Mouse (Mus musculus) urinary bladder, postnatal 14 days (tissue): Measurements from ENCODE around the gene Bicdl2.

Experiments
- DNase-seq: peaks from one replicate; pipeline ENCODE4 v3.0.0; 2021; ENCODE audit warnings: low spot score

The Bicdl2 gene

GRCm38 (mm10) chr17:23660117-23660875, at the start of gene Bicdl2:
Gene Bicdl2 (plus strand): TSS chr17:23660506.
- DNase-seq = peak; percentile 87

GRCm38 (mm10) chr17:23617087-23617486, 43.2 kb upstream of the Bicdl2 start:
- DNase-seq = no peak

GRCm38 (mm10) chr17:23620351-23620750, 40.0 kb upstream of the Bicdl2 start:
- DNase-seq = no peak

GRCm38 (mm10) chr17:23627813-23628212, 32.5 kb upstream of the Bicdl2 start:
- DNase-seq = no peak

GRCm38 (mm10) chr17:23630195-23631020, 29.9 kb upstream of the Bicdl2 start:
- peak; percentile 81 for DNase-seq

- DNase-seq = no peak
Measured at GRCm38 (mm10) chr17:23631241-23631640, 29.1 kb upstream of the Bicdl2 start.

GRCm38 (mm10) chr17:23644613-23645495, 15.5 kb upstream of the Bicdl2 start, which contains the start of gene Mmp25:
Gene Mmp25 (minus strand): TSS chr17:23645277.
- no peak for DNase-seq

GRCm38 (mm10) chr17:23645894-23646293, 14.4 kb upstream of the Bicdl2 start:
- DNase-seq = no peak

DNA sequence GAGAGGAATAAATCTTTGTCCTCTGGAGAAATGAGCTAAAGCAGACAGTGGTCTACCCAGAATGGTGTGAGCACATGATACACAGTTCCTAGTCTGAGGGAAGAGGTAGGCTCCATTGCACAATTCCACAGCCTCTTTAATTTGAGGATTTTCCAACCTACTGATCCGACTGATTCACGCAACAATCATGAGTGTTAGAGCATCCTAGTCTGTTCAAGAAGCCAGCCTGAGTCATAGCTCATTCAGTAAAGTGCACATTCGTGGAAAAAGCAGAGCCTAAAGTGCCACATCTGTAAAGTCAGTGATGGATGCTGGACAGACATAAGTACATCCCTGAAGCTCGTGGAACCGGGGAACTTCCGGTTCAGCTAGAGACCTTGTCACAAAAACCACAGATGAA, 8.9 kb upstream of the Bicdl2 start:
- DNase-seq = no peak

DNA sequence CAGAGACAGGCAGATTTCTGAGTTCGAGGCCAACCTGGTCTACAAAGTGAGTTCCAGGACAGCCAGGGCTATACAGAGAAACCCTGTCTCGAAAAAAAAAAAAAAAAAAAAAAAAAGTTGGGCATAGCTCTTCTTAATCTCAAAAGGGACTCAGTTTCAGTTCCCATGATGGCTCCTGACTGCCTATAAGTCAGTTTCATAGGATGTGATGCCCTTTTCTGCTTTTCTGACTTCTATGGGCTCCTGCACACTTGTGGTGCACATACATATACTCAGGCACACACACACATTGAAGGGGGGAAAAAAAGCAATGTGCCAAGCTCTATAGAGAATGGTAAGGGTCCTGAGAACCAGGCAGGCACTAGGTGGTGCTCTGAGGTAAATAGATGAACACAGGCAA, 7.0 kb upstream of the Bicdl2 start:
- no peak for DNase-seq

- DNase-seq = no peak
Measured at GRCm38 (mm10) chr17:23654001-23654400, 6.3 kb upstream of the Bicdl2 start.

- DNase-seq = no peak
Measured at GRCm38 (mm10) chr17:23654410-23654809, 5.9 kb upstream of the Bicdl2 start.

DNA sequence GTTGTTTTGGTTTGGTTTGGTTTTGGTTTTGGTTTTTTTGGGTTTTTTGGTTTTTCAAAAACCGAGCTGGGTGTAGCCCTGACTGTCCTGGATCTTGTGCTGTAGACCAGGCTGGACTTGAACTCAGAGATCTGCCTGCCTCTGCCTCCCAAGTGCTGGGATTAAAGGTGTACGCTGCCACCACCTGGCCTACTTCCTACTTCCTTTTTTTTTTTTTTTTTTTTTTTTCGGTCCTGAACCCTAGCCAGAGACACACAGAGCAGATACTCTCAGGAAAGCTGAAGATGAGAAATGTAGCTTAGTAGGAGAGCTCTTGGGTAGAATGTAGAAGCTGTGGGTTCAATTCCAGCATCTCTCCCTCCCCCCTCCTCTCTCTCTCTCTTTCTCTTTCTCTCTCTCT, 1.9 kb upstream of the Bicdl2 start:
- no peak for DNase-seq

DNA sequence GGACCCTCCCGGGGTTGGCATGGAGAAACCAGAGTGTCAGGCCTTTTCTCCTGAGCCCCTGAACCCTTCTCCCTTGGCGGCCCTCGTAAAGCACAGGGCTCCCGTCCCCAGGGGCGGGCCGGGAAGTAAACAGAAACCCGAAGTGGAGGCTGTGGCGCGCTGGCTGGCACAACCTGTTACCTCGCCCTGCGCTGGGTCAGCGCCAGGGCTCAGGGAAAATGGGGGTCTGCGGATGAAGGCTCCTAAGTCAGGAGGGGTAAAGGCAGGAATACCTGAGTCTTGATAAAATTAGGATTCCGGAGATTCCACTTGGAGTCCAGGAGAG, 532 bp downstream of the Bicdl2 start:
- peak; percentile 50 for DNase-seq

GRCm38 (mm10) chr17:23661526-23661925, 1.2 kb downstream of the Bicdl2 start:
- no peak for DNase-seq

DNA sequence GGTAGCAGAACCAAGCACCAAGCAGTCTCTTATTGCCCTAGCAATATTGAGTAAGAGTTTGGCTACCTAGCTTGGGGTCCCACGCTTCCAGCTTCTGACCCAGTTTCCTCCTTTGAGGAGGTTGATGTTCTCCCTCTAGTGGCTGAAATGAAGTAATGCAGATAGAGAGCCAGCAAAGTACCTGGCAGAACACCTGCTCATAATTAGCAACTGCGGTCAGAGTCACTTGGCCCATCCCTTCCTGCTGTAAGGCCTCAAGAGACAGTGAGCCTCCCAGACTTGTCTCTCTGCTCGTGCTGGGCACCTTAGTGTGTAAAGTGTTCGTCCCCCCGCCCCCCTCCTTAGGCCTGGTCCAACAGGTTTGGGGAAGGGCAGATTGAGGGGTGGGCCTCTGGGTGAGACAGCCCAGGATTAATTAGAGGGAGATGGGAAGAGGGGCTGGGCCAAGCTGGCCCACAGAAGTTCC, 4.3 kb downstream of the Bicdl2 start:
- no peak for DNase-seq

DNA sequence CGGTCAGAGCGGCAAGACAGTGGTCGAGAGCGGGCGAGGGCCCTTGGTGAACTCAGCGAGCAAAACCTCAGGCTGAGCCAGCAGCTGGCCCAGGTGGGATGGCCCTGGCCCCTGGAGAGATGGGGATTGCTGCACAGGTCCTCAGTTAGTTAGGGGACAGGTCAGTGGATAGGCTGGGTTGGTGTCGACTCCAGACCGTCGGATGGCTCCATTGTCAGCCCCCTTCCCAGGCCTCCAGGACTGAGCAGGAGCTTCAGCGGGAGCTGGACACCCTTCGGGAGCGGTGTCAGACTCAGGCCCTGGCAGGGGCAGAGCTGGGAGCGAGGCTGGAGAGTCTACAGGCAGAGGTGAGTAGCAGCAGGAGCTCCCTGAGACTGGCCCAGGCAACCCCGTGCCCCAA, 5.2 kb downstream of the Bicdl2 start:
- DNase-seq = no peak

GRCm38 (mm10) chr17:23670516-23671074, 10.3 kb downstream of the Bicdl2 start:
- no peak for DNase-seq

DNA sequence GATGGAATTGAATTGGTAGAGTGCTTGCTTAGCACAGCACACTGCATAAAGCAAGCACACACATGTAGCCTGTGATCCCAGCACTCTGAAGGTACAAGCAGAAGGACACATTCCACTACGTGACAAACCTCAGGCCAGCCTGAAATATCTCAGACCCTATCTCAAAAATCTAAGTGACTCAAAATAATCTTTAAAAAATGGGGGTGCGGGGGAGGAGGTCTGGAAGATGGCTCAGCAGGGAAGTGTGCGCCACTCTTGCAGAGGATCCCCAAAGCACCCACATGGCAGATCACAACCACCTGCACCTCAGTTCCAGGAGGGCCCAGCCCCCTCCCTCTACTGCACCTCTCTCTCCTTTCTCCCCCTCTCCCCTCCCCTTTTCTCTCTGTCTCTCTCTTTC, 11.2 kb downstream of the Bicdl2 start:
- DNase-seq = no peak

DNA sequence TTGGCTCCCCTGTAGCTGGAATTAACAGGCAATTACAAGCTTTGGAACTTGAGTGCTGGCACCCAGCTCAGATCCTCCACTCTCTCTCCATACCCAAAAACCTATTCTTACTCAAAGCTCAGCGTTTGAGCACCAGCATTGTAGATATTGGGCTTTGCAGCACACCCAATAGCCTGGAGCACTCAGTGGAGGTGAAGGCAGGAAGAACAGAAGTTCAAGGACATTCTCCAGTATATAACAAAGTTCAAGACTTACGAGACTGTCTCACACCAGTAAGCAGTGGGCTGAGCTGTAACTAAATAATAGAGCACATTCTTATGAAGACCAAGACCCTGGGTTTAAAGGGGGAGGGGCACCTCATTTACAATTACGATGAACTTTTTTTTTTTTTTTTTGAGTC, 12.5 kb downstream of the Bicdl2 start:
- no peak for DNase-seq

DNA sequence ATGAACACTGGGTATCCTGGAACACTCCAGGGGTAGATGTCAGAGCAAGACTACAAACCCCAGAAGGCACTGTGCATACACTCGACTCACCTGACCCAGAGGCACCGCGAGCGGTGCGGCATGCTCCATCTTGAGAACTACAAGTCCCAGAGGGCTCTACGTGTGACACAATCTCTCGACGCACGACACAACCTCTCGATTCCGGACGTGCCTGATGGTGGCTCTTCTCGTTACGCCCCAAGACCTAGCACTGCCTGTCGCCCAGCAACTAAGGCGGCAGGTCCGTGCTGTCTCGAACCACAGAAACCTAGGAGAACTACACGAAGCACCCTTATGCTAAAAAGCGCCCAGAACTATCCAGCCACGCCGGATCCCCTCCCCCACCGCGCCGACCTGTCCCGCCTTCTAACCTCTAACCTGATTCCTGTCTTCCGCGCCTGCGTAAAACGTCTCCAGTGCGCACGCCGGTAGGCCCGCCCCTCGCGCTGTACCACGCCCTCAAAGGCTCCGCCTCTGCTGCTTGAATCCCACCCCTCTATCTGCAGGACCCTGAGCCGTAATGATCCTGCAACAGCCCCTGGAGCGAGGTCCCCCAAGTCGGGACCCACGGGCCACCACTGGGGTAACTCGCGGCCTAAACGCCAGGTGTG, 13.2 kb downstream of the Bicdl2 start, which contains the start of the genes Hcfc1r1 and Thoc6:
TSS of gene Hcfc1r1 (plus strand) at position 173 of the 650 bp plus-strand sequence.
TSS of gene Thoc6 (minus strand) at position 459 of the 650 bp plus-strand sequence.
- DNase-seq = peak; percentile 93
